Mouse (Mus musculus) adrenal gland, postnatal 36 days (tissue): ENCODE data around the gene Slc12a4. TPM values are rescaled to one million over a fixed set of nuclear protein-coding genes. Genes with fewer than 3 reads are reported as not detected.
A peak's percentile ranks its signal among the peaks of the same experiment; 100 is the strongest.

Experiments used
- DNase-seq, 2 experiments: peaks; one replicate each; pipeline ENCODE4 v3.0.0; 2021; ENCODE audit warnings: mixed read lengths in 1 of 2
- total RNA-seq, 2 experiments: library from RNA; stranded (reverse); gene quantifications; 2 replicates each; pipeline ENCODE4 v1.2.3; 2021

Slc12a4 gene
- total RNA-seq, 2 experiments from 2014 or later = 43.9 to 58.9 TPM

GRCm38 (mm10) chr8:105971019-105971720, 5.3 kb upstream of the Slc12a4 start:
- DNase-seq = no peak

- DNase-seq = no peak
Measured at GRCm38 (mm10) chr8:105969367-105969766, 3.5 kb upstream of the Slc12a4 start.

- DNase-seq = peak in 1 of 2 experiments; percentile 29
Measured at GRCm38 (mm10) chr8:105966692-105967311, 905 bp upstream of the Slc12a4 start.

GRCm38 (mm10) chr8:105965266-105965904, 512 bp downstream of the Slc12a4 start:
- peak; percentile 74 to 79 for DNase-seq

GRCm38 (mm10) chr8:105964506-105965265, 1.2 kb downstream of the Slc12a4 start:
- no peak for DNase-seq

- DNase-seq = no peak
Measured at GRCm38 (mm10) chr8:105961536-105961935, 4.4 kb downstream of the Slc12a4 start.

GRCm38 (mm10) chr8:105961101-105961500, 4.8 kb downstream of the Slc12a4 start:
- no peak for DNase-seq

GRCm38 (mm10) chr8:105959350-105959749, 6.5 kb downstream of the Slc12a4 start:
- peak in 1 of 2 experiments; percentile 42 for DNase-seq

- DNase-seq = peak; percentile 57 to 70
Measured at GRCm38 (mm10) chr8:105957813-105958212, 8.1 kb downstream of the Slc12a4 start.

- DNase-seq = no peak
Measured at GRCm38 (mm10) chr8:105956556-105956955, 9.3 kb downstream of the Slc12a4 start.

- no peak for DNase-seq
Measured at GRCm38 (mm10) chr8:105951057-105951659, 14.7 kb downstream of the Slc12a4 start.

GRCm38 (mm10) chr8:105949350-105949749, 16.5 kb downstream of the Slc12a4 start:
- peak; percentile 57 to 73 for DNase-seq

GRCm38 (mm10) chr8:105943321-105943739, 22.6 kb downstream of the Slc12a4 start, which contains the start of gene Lcat:
TSS of gene Lcat (minus strand) at chr8:105943382.
- peak in 1 of 2 experiments; percentile 36 for DNase-seq

- no peak for DNase-seq
Measured at GRCm38 (mm10) chr8:105942542-105942941, 23.4 kb downstream of the Slc12a4 start.

- DNase-seq = peak in 1 of 2 experiments; percentile 36
Measured at GRCm38 (mm10) chr8:105942026-105942425, 23.9 kb downstream of the Slc12a4 start.

GRCm38 (mm10) chr8:105938306-105938669, 27.6 kb downstream of the Slc12a4 start, which contains the start of gene Psmb10:
TSS of gene Psmb10 (minus strand) at chr8:105938444.
- peak; percentile 66 to 74 for DNase-seq

- DNase-seq = peak; percentile 59 to 68
Measured at GRCm38 (mm10) chr8:105937496-105938305, 28.2 kb downstream of the Slc12a4 start.

- peak; percentile 93 to 96 for DNase-seq
Measured at GRCm38 (mm10) chr8:105936866-105937475, 28.9 kb downstream of the Slc12a4 start.

GRCm38 (mm10) chr8:105935863-105936603, 29.9 kb downstream of the Slc12a4 start:
- no peak for DNase-seq

GRCm38 (mm10) chr8:105935105-105935504, 30.8 kb downstream of the Slc12a4 start:
- DNase-seq = no peak
